Mouse (Mus musculus) yolk sac, embryonic 10.5 days (tissue): ENCODE results near the gene Gng3.
"Not testable (repeated sequence)": the region's sequence is repeated elsewhere in the genome, so short reads cannot be mapped to it uniquely, and the experiment has no call there.

Experiments
- DNase-seq: peaks from one replicate; pipeline ENCODE4 v3.0.0-alpha.2; 2017; ENCODE audit warnings: low spot score

The Gng3 gene

GRCm38 (mm10) chr19:8844371-8845129 is 5.6 kb upstream of the Gng3 start:
- DNase-seq, result peak; percentile 60

GRCm38 (mm10) chr19:8842961-8843360 is 4.0 kb upstream of the Gng3 start:
- no peak for DNase-seq

DNA sequence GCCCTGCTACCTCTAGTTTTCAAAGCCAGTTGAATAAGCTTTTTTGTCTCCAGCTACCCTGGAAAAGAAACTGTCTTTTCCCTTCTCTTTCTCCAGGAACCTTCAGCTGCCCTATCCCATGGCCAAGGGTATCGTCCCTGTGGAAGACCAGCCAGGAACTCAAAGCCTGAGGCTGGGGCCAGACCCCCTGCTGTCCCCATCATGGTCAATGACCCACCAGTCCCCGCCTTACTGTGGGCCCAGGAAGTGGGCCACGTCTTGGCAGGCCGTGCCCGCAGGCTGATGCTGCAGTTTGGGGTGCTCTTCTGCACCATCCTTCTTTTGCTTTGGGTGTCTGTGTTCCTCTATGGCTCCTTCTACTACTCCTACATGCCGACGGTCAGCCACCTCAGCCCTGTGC is 2.0 kb upstream of the Gng3 start:
- DNase-seq, result no peak

- peak; percentile 75 for DNase-seq
Observed at GRCm38 (mm10) chr19:8839908-8840791, 1.2 kb upstream of the Gng3 start.

- peak; percentile 42 for DNase-seq
Observed at GRCm38 (mm10) chr19:8838041-8838730, 808 bp downstream of the Gng3 start.

DNA sequence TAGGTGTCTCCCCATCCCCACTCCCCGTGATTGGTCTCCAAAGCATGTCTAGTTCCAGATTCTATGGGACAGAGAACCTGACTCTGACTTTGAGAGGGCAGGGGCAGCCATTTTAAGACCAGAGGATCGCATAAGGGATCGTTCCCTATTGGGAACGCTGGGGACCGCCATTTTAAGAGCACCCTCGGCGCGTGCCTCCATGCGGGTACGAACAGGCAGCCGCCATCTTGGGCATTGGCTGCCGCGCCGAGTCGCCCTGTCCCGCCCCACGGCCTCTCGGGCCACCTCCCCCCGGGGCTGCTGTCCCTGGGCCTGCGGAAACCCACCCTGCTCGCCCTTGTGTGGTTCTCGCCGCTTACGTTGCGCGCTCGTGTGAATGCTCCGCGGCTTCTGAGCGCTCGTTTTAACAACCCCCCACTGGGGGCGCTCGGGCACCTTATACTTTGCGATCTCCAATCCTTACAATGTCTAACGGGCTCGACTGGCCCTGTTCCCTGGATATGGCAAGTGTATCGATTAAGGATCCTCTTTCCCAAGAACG is 1.7 kb downstream of the Gng3 start, which contains the start of gene Bscl2:
Gene Bscl2 (plus strand): TSS at position 217 of the 541 bp plus-strand sequence.
- peak; percentile 89 for DNase-seq

DNA sequence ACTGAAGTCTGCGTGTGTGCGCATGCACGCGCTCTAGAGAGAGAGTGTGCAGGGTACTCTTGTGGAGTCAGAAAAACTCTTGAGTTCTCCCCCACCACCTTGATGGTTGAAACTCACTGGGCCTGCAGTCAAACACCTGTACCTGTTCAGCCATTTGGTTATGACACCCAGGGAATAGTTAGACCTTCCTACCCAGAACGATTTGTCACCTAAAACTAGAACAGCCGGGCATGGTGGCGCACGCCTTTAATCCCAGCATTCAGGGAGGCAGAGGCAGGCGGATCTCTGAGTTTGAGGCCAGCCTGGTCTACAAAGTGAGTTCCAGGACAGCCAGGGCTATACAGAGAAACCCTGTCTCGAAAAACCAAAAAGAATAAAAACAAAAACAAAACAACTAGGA is 2.7 kb downstream of the Gng3 start:
- DNase-seq, result not testable (repeated sequence)

DNA sequence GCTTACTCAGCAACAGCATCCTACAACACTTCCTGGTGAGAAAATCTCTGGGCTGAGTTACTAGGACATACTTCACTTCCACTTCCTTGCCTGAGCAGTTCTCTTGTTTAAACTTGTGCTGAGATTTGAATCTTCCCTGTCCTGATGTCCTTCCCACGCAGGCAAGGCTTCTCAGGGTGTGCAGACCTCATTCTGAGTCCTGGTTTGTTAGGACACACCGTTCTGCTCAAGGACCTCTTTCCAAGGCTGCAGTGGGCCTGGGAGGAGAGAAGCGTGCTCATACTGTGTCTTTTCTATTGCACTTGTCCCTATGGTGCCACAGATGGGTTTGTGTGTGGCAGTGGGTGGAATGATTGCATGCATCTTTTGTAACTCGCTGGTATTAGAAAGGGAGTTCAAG is 6.0 kb downstream of the Gng3 start:
- DNase-seq, result no peak

DNA sequence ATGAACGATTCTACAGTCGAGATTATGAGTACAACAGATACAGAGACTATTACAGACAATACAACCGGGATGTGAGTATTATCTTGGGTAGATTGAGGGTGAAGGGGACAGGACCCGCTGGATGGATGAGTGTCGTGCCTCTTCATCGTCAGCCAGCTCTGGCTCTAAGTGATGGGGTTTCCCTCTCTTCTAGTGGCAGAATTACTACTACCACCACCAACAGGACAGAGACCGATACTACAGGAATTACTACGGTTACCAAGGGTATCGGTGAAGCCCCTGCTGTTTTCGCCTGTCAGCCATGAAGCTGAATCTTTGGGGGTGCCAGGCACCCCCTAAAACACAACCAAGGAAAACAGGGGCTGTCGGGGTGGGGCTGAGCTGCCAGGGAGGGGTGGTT is 7.7 kb downstream of the Gng3 start:
- no peak for DNase-seq

DNA sequence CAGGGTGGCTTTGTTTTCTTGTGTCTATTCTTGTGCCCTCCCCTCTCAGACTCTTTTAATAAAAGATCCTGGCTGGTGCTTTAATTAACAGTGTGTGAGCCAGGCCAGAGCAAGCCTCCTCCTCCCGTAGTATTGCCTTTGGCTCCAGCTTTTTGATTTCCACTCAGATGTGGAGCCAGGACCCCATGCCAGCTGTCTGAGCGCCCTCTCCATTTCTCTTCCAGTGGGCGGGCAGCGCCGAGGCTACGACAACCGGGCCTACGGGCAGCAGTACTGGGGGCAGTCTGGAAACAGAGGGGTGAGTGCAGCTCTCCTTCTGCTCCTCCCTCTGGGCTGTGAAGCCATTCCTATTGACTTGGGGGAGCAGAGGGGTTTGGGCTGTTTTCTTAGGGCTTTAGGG is 8.3 kb downstream of the Gng3 start:
- DNase-seq, result no peak

DNA sequence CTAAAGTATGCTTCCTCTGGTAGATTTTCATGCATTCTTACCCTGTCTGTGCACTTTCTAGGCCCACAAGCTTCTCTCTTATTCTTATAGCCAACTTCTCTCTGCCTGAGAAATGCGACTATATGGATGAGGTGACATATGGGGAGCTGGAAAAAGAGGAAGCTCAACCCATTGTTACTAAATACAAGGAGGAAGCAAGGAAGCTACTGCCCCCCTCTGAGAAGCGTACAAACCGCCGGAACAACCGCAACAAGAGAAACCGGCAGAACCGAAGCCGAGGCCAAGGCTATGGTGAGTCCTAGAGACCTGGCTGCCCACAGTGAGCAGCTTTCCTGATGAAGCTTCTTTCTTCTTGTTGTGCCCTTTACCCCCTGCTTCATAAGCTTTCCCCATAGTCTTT is 9.3 kb downstream of the Gng3 start, which contains the start of gene AC129217.1:
Gene AC129217.1 (plus strand): TSS at position 114 of the 400 bp plus-strand sequence.
- no peak for DNase-seq

GRCm38 (mm10) chr19:8822696-8823095 is 16.3 kb downstream of the Gng3 start:
- DNase-seq, result no peak

- DNase-seq, result peak; percentile 42
Observed at GRCm38 (mm10) chr19:8821146-8821545, 17.8 kb downstream of the Gng3 start.

- peak; percentile 36 for DNase-seq
Observed at GRCm38 (mm10) chr19:8820424-8820956, 18.5 kb downstream of the Gng3 start.

DNA sequence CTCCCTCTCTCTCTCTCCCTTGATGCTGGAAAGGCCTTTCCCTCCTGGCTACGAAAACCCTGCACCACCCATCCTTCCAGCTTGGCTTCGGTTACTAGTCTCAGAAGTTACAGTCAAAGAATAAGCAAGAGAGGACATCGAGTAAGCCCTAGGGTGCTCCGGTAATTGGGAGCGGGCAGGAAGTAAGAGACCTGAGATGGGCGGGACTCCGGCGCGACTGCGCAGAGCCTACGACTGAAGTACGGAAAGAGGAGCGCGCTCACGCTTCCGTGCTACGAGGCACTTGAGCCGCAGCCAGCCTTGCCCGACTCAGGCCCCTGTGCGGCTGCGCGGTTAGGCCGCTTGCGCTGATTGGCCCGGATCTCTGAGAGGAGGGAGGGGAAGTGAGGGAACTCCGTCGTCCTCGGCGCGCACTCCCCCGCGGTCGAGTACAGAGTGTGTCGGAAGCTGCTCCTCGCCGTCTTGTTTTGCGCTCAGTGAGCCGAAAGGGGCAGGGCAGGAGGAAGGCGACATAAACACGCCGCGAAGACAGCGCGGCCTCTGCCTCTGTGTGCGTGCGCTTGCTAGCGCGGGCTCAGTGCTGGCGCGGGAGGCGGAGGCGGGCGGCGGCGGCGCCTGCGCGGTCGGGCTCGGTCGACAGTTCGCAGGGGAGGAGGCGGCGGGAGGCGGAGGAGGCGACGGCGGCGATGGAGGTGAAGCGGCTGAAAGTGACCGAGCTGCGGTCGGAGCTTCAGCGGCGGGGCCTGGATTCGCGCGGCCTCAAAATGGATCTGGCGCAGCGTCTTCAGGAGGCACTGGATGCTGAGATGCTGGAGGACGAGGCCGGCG is 19.2 kb downstream of the Gng3 start, which contains the start of gene Hnrnpul2:
Gene Hnrnpul2 (plus strand): TSS at position 415 of the 828 bp plus-strand sequence.
- DNase-seq, result peak; percentile 99

DNA sequence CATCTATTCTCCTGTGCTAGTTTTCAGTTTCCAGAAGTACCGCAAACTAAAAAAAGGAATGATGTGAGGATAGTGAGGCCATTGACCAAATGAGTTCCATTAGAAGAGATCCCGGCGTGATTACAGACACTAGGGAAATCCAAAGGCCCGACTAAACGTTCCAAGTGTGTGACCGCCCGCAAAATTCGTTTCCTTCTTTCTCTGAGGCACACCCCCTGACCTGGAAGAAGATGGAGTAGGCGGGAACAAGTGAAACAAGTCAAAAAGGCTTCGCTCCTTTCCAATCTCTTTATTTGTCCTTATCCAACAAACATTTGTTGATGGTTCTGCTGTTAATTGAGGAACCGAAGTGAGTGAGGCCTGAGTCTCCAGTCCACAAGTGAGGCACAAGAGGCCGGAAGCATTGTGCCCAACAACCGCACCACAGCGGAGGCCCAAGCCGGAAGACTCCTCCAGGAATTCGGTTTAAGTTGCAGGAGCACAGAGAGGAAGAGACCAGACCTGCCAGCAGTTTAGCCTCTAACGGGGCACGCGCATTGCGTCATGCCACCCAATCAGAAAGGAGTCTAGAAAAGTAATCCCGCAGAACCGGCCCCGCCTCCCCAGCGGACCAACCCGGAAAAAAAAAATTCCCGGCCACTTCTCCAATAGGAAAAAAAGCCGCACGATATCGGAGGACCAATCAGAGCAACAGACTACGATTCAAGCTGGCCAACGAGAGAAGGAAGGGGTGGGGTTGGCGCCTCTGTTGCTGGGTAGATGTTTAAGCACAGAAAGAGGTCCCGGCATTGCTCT is 20.0 kb downstream of the Gng3 start, which contains the start of gene Ttc9c:
Gene Ttc9c (minus strand): TSS at position 533 of the 795 bp plus-strand sequence.
- peak; percentile 99 for DNase-seq

GRCm38 (mm10) chr19:8818301-8818798 is 20.6 kb downstream of the Gng3 start:
- DNase-seq, result no peak

- DNase-seq, result no peak
Observed at GRCm38 (mm10) chr19:8817001-8817400, 22.0 kb downstream of the Gng3 start.

DNA sequence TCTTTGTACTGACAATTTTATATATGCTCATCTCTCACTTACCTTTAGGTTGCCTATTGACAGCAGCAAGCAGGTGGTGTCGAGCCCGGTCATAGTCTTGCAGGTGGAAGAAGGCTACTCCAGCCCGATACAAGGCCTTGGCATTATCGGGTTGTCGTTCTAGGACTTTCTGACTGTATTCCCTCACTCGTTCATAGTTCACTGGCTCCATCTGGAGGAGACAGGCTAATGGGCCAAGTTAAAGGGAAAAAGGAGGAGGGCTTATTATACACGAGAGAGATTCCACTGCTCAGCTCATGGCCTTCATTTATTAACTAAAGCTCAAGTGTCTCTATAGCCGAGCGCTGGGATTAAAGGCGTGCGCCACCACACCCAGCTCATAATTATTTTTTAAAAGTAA is 23.2 kb downstream of the Gng3 start:
- no peak for DNase-seq

DNA sequence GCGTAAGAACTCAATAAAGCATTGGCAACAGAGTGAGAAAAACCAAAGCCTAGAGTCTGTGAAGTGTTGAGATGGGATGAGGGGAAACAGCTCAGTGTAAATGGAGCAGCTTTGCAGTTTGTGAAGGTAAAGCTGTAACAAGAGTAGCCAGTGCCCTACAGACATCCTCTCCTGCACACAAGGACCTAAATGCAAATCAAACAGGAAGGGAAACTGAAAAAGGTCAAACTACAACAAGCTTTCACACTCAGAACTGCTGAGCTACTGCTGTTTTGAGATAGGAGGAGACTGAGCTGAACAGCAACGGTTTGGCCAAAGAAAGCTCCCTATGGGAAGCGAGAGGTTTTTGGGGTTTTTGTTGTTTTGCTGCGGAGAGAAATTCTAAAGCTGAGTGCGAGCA is 32.2 kb downstream of the Gng3 start:
- DNase-seq, result no peak
